Mouse (Mus musculus) MEL-GATA-1-ER (cell line): ENCODE measurements around the gene Trim72.

Experiments
- DNase-seq: peaks from one replicate; pipeline ENCODE4 v3.0.0-alpha.2; 2012; ENCODE audit warnings: low read depth; ENCODE audit errors: extremely low read depth

The Trim72 gene

GRCm38 (mm10) chr7:128050739-128051138, 47.0 kb downstream of the Trim72 start:
- DNase-seq, result peak; percentile 7

- DNase-seq, result no peak
Measured at GRCm38 (mm10) chr7:128053061-128053460, 49.3 kb downstream of the Trim72 start.

GRCm38 (mm10) chr7:128056917-128057444, 53.2 kb downstream of the Trim72 start:
- no peak for DNase-seq

- no peak for DNase-seq
Measured at GRCm38 (mm10) chr7:128057860-128058259, 54.1 kb downstream of the Trim72 start.

- DNase-seq, result no peak
Measured at GRCm38 (mm10) chr7:128058576-128058975, 54.8 kb downstream of the Trim72 start.

- DNase-seq, result no peak
Measured at GRCm38 (mm10) chr7:128059091-128059490, 55.3 kb downstream of the Trim72 start.
